Mouse (Mus musculus): ENCODE results near the gene Gm11238.
"Not testable (repeated sequence)": the region's sequence is repeated elsewhere in the genome, so short reads cannot be mapped to it uniquely, and the experiment has no call there.

Gm11238 gene

DNA sequence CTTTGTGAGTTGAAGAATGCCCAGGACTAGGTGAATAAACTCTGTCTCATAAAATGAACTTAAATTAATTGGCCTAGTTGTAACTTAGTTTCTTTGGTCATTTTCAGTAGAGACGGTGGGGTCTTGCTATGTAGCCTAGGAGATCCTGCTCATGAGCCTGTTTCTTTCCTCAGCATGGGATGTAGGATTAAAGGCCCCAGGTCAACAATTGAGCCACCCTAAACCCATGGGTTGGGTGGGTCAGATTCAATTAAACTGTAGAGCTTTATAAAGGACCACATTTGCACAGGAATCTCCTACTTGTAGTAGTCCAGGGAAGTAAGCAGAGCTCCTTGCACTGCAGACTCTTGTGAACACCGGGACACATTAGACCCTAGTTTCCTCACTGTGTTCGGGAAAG lies at the start of gene Gm11238:
Gm11238 (plus strand) TSS at position 301 of the 400 bp plus-strand sequence.
- not testable (repeated sequence) for DNase-seq (ENCODE audit: low read depth)

DNA sequence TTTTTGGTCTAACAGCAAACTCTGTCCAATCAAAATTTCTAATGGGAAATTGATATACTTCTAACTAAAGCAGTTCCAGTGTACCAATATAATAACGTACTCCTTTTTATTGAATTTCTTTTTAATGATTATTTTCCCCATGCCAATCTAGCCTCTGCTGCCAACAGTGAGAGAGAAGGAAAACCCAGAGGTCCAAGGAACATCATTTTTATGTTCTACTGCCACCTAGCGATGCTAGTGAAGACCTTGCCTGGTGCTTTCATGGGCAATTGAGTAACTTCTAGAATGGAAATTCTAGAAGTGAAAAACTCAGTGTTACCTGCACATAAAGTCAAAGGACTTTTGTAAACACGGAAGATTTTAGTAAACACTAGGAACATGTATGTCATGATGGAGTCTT lies 8.4 kb upstream of the Gm11238 start:
- DNase-seq (ENCODE audit: low read depth), result peak; percentile 1

DNA sequence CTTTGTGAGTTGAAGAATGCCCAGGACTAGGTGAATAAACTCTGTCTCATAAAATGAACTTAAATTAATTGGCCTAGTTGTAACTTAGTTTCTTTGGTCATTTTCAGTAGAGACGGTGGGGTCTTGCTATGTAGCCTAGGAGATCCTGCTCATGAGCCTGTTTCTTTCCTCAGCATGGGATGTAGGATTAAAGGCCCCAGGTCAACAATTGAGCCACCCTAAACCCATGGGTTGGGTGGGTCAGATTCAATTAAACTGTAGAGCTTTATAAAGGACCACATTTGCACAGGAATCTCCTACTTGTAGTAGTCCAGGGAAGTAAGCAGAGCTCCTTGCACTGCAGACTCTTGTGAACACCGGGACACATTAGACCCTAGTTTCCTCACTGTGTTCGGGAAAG lies 15.0 kb downstream of the Gm11238 start, which contains the start of gene Gm11237:
Gm11237 (plus strand) TSS at position 301 of the 400 bp plus-strand sequence.
- not testable (repeated sequence) for DNase-seq (ENCODE audit: low read depth)

DNA sequence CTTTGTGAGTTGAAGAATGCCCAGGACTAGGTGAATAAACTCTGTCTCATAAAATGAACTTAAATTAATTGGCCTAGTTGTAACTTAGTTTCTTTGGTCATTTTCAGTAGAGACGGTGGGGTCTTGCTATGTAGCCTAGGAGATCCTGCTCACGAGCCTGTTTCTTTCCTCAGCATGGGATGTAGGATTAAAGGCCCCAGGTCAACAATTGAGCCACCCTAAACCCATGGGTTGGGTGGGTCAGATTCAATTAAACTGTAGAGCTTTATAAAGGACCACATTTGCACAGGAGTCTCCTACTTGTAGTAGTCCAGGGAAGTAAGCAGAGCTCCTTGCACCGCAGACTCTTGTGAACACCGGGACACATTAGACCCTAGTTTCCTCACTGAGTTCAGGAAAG lies 30.1 kb downstream of the Gm11238 start, which contains the start of gene Gm11236:
Gm11236 (plus strand) TSS at position 301 of the 400 bp plus-strand sequence.
- DNase-seq (ENCODE audit: low read depth), result not testable (repeated sequence)

DNA sequence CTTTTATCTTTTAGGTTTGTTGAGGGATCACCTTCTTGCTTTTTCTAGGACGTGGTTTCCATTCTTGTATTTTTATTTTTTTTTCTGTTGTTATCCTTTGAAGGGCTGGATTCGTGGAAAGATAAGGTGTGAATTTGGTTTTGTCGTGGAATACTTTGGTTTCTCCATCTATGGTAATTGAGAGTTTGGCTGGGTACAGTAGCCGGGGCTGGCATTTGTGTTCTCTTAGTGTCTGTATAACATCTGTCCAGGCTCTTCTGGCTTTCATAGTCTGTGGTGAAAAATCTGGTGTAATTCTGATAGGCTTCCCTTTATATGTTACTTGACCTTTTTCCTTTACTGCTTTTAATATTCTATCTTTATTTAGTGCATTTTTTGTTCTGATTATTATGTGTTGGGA lies 54.2 kb downstream of the Gm11238 start:
- DNase-seq (ENCODE audit: low read depth), result not testable (repeated sequence)

DNA sequence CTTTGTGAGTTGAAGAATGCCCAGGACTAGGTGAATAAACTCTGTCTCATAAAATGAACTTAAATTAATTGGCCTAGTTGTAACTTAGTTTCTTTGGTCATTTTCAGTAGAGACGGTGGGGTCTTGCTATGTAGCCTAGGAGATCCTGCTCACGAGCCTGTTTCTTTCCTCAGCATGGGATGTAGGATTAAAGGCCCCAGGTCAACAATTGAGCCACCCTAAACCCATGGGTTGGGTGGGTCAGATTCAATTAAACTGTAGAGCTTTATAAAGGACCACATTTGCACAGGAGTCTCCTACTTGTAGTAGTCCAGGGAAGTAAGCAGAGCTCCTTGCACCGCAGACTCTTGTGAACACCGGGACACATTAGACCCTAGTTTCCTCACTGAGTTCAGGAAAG lies 60.4 kb downstream of the Gm11238 start, which contains the start of gene Gm11239:
Gm11239 (plus strand) TSS at position 301 of the 400 bp plus-strand sequence.
- DNase-seq (ENCODE audit: low read depth), result not testable (repeated sequence)

DNA sequence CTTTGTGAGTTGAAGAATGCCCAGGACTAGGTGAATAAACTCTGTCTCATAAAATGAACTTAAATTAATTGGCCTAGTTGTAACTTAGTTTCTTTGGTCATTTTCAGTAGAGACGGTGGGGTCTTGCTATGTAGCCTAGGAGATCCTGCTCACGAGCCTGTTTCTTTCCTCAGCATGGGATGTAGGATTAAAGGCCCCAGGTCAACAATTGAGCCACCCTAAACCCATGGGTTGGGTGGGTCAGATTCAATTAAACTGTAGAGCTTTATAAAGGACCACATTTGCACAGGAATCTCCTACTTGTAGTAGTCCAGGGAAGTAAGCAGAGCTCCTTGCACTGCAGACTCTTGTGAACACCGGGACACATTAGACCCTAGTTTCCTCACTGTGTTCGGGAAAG lies 75.5 kb downstream of the Gm11238 start, which contains the start of gene Gm428:
Gm428 (plus strand) TSS at position 301 of the 400 bp plus-strand sequence.
- DNase-seq (ENCODE audit: low read depth), result not testable (repeated sequence)
